Mouse (Mus musculus) G1E (cell line): Measurements from ENCODE around the gene Hid1.

Source experiments
- GATA1 ChIP-seq: IDR thresholded peaks from 2 replicates; pipeline ENCODE4 v1.6.1; 2012; ENCODE audit warnings: borderline replicate concordance, low read length, inconsistent platforms, mixed read lengths
- TAL1 ChIP-seq: conservative IDR thresholded peaks from 2 replicates; pipeline ENCODE4 v1.6.1; 2012; ENCODE audit warnings: low read depth, low read length, inconsistent platforms, mixed read lengths

DNA sequence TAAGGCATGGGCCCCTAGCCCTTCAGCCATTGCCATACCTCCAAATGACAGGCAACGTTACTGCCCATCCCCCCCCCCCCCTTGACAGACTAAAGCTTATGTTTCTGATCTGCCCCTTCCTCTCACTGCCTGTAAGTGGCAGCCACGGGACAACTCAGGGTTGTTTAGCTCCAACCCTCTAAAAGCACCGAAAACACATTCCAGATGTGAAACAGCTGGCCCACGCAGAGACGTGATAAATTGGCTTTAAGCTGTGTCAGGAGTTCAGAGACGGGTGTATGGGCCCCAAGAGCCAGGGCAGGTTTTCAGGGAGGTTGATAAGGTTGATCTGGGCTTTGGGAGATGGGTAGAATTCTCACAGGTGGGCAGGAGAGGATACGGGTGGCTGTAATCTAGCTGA, 22.0 kb downstream of the Hid1 start:
- TF ChIP-seq GATA1 (no peak), TAL1 (no peak)
